Mouse (Mus musculus) heart, postnatal 0 days (tissue): ENCODE measurements at regions not wholly inside any gene's neighbourhood (a gene's known extent, or its start where the extent isn't known, plus 50 kb on each side); places are given as distances from the start of the nearest gene placed in this dataset.

Experiments used
- ATAC-seq: fragments of 200-750 bp; cut with Nextera tagmentation; 2 replicates; pipeline ENCODE4 v1.8.0; 2017; ENCODE audit warnings: low read depth, moderate number of reproducible peaks, moderate library complexity; ENCODE audit not compliant: insufficient read depth
- DNase-seq: peaks from one replicate; pipeline ENCODE4 v3.0.0-alpha.2; 2016; ENCODE audit warnings: low spot score
- H3K27ac ChIP-seq: fragments of 300-500 bp; sonication (generic); 2 replicates; pipeline ENCODE4 v1.5.1; 2014; ENCODE audit warnings: low read depth, mild to moderate bottlenecking
- H3K27me3 ChIP-seq: fragments of 300-500 bp; sonication (generic); 2 replicates; pipeline ENCODE4 v1.6.1; 2014; ENCODE audit warnings: low read length, mixed read lengths; ENCODE audit not compliant: control insufficient read depth, insufficient read depth
- H3K36me3 ChIP-seq: fragments of 300-500 bp; sonication (generic); replicated peaks from 2 replicates; pipeline ENCODE4 v1.6.1; 2014; ENCODE audit warnings: low read length, mixed read lengths; ENCODE audit not compliant: control insufficient read depth, insufficient read depth
- H3K4me1 ChIP-seq: fragments of 300-500 bp; sonication (generic); 2 replicates; pipeline ENCODE4 v1.6.1; 2014; ENCODE audit warnings: antibody characterized with exemption; ENCODE audit not compliant: control insufficient read depth, insufficient read depth
- H3K4me2 ChIP-seq: fragments of 300-500 bp; sonication (generic); 2 replicates; pipeline ENCODE4 v1.6.1; 2014; ENCODE audit warnings: low read depth, mild to moderate bottlenecking, low read length, moderate library complexity
- H3K4me3 ChIP-seq: fragments of 300-500 bp; sonication (generic); 2 replicates; pipeline ENCODE4 v1.5.1; 2014; ENCODE audit warnings: low read depth, low read length
- H3K9ac ChIP-seq: fragments of 300-500 bp; sonication (generic); replicated peaks from 2 replicates; pipeline ENCODE4 v1.6.1; 2014; ENCODE audit warnings: low read depth, low read length, mixed read lengths
- H3K9me3 ChIP-seq: fragments of 300-500 bp; sonication (generic); replicated peaks from 2 replicates; pipeline ENCODE4 v1.6.1; 2016; ENCODE audit warnings: low read length; ENCODE audit not compliant: control insufficient read depth
- CTCF ChIP-seq: IDR thresholded peaks from 2 replicates; pipeline ENCODE4 v1.5.1; 2016; ENCODE audit warnings: antibody characterized with exemption, control low read depth, low read depth
- EP300 ChIP-seq: IDR thresholded peaks from 2 replicates; pipeline ENCODE4 v1.6.1; 2016; ENCODE audit warnings: antibody characterized with exemption, low read depth
- WGBS: fragments of 180-500 bp; shearing (Covaris S2); extraction: QIAGEN DNeasy Blood & Tissue Kit; methylation state at CpG from one replicate; pipeline ENCODE4 v1.1.7; 2014; 5-methylcytosine and 5-hydroxymethylcytosine counted together

DNA sequence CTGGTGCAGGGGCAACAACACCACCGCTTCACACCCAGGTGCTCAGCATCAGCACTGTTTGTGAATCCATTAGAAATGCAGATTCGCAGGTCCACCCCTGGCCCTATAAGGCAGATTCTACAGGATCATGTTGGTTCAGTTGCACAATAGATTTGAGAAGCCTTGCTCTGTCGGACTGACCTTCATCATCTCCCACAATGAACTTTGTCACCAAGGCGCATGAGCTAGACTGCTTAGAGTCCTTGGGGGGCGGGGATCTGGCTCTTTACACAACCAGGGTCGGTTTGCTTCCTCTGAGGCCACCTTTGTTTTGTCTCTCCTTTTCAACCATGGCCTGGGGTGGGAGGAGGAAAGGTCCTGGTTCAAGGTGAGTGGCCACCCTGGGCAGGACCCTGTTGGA, 209.7 kb downstream of the Igsf11 start:
- no peaks in the 10 kb centered on the region for H3K9me3 ChIP-seq
- H3K36me3 ChIP-seq = no peaks in the 10 kb centered on the region
- H3K4me3 ChIP-seq = no peak overlapping the region
- H3K4me2 ChIP-seq = no peak overlapping the region
- no peaks in the 10 kb centered on the region for H3K4me1 ChIP-seq
- TF ChIP-seq EP300 (no peak), CTCF (no peak)
- H3K9ac ChIP-seq = no peak overlapping the region
- WGBS = 41% methylated on average over 6 of the region's 6 CpGs
- H3K27me3 ChIP-seq = no peaks in the 10 kb centered on the region
- ATAC-seq (no peak), DNase-seq (no peak)
- no peak overlapping the region for H3K27ac ChIP-seq

- Histone ChIP-seq H3K9ac (no peak overlapping the region), H3K4me3 (no peak overlapping the region), H3K4me1 (no peaks in the 10 kb centered on the region), H3K27ac (no peak overlapping the region), H3K4me2 (no peak overlapping the region), H3K9me3 (no peaks in the 10 kb centered on the region), H3K36me3 (no peaks in the 10 kb centered on the region), H3K27me3 (no peaks in the 10 kb centered on the region)
- ATAC-seq (no peak), DNase-seq (no peak)
- whole genome bisulfite sequencing = 56% methylated on average over 9 of the region's 9 CpGs
- TF ChIP-seq EP300 = no peak
Measured at GRCm38 (mm10) chr16:39103360-39104095, 211.1 kb downstream of the Igsf11 start.

DNA sequence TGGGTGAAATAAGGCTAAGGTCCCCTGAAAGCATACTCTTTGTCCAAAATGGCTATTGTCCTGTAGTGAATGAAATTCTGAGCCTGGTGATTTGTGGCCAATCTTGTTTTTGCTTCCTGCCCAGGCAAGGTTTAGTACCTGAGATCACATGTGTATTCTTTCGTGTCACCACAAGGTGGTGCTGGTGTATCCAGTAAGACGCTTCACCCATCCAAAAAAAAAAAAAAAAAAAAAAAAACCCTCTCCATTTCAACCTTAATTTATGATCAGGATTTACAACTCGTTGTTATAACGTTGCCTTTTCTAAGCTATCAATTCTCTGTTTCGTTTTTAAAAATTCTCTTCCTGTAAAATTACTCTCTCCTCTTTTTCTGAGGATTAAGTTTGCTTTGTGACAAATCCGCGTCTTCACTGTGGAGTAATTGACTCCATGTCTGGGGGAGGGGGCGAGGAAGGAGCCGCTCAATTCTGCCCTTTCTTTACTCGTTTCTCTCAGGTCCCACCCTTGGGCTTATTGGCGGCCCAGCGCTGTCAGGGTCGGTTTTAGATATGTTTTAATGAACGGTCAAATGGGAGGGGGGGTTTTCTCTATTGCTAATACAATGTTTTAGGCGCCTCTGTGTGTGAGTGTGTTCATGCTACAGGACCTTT, 217.0 kb downstream of the Igsf11 start:
- Histone ChIP-seq H3K4me1 (no peaks in the 10 kb centered on the region), H3K9ac (no peak overlapping the region), H3K9me3 (no peaks in the 10 kb centered on the region), H3K36me3 (no peaks in the 10 kb centered on the region), H3K27me3 (no peaks in the 10 kb centered on the region), H3K27ac (no peak overlapping the region), H3K4me2 (peak overlapping the region; percentile 16; the same call in 1 of the 2 replicates), H3K4me3 (no peak overlapping the region)
- no peak for ATAC-seq
- DNase-seq = peak; percentile 48
- 46% methylated on average over 15 of the region's 15 CpGs for WGBS
- TF ChIP-seq EP300 = no peak
- peak; percentile 60 for TF ChIP-seq CTCF

GRCm38 (mm10) chr16:39110089-39110488, 217.6 kb downstream of the Igsf11 start:
- H3K36me3 ChIP-seq = no peaks in the 10 kb centered on the region
- ATAC-seq (no peak), DNase-seq (no peak)
- H3K4me3 ChIP-seq = no peak overlapping the region
- no peaks in the 10 kb centered on the region for H3K9me3 ChIP-seq
- H3K9ac ChIP-seq = no peak overlapping the region
- TF ChIP-seq EP300 (no peak), CTCF (no peak)
- 79% methylated on average over 5 of the region's 5 CpGs for WGBS
- H3K27ac ChIP-seq = no peak overlapping the region
- no peak overlapping the region for H3K4me2 ChIP-seq
- H3K27me3 ChIP-seq = no peaks in the 10 kb centered on the region
- no peaks in the 10 kb centered on the region for H3K4me1 ChIP-seq

GRCm38 (mm10) chr16:39118059-39118458, 225.6 kb downstream of the Igsf11 start:
- no peak overlapping the region for H3K27ac ChIP-seq
- no peaks in the 10 kb centered on the region for H3K4me1 ChIP-seq
- TF ChIP-seq CTCF (no peak), EP300 (no peak)
- WGBS = 89% methylated on average over 3 of the region's 3 CpGs
- H3K36me3 ChIP-seq = no peaks in the 10 kb centered on the region
- no peaks in the 10 kb centered on the region for H3K27me3 ChIP-seq
- H3K4me2 ChIP-seq = no peak overlapping the region
- ATAC-seq = no peak
- H3K9ac ChIP-seq = no peak overlapping the region
- DNase-seq = no peak
- no peaks in the 10 kb centered on the region for H3K9me3 ChIP-seq
- H3K4me3 ChIP-seq = no peak overlapping the region

GRCm38 (mm10) chr16:39119811-39120210, 227.3 kb downstream of the Igsf11 start:
- H3K4me1 ChIP-seq = no peaks in the 10 kb centered on the region
- H3K27ac ChIP-seq = no peak overlapping the region
- DNase-seq (no peak), ATAC-seq (no peak)
- 47% methylated on average over 4 of the region's 4 CpGs for WGBS
- H3K9me3 ChIP-seq = no peaks in the 10 kb centered on the region
- no peaks in the 10 kb centered on the region for H3K27me3 ChIP-seq
- TF ChIP-seq CTCF (no peak), EP300 (no peak)
- no peak overlapping the region for H3K9ac ChIP-seq
- no peaks in the 10 kb centered on the region for H3K36me3 ChIP-seq
- no peak overlapping the region for H3K4me2 ChIP-seq
- H3K4me3 ChIP-seq = no peak overlapping the region
